Mouse (Mus musculus): Measurements from ENCODE around the gene Mapk11. TPM values are rescaled to one million over a fixed set of nuclear protein-coding genes. Genes with fewer than 3 reads are reported as not detected.

The Mapk11 gene
- 6.0 and 7.9 TPM in 2 replicates for polyA plus RNA-seq (2012; rRNA removed)

DNA sequence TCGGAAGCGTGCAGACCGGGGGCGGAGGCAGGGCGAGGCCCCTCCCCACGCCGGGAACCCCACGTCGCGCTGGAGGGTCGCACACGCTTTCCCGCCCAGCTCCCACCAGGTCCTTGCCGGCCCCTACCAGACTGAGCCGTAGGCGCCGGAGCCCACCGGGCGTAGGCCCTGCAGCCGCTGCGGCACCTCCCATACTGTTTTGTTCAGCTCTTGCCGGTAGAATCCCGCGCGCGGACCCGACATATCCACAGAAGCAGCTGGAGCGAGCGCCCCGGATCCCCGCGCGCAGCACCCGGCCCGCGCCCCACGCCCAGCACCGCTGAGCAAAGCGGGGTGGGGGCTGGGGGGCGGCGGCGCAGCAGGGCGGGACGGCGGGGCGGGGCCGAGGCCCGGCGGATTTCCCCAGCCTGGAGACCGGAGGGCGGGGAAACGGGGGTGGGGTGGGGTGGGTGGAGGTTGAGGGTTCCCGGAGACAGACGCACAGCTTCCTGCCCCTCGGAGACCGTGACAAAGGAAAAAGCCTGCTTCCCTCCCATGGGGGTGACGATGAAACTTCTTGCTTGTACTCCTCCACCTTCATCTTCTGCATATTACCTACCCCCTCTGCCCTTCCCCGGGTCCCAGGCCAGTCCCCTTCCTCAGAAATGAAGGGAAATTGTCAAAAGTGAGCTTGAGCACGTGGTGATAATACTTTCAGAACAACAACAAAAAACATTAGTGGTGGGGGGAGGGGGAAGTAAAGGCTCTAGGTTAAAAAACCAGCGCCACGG, at the start of gene Mapk11:
Gene Mapk11 (minus strand): TSS at position 358 of the 770 bp plus-strand sequence.
- Histone ChIP-seq H3K36me3 (ENCODE audit: control insufficient read depth, insufficient read depth, low read length) (no peaks in the 10 kb centered on the region), H3K4me3 (ENCODE audit: insufficient read depth, low read depth, low read length) (peak within 1 kb of the TSS; percentile 70), H3K27ac (ENCODE audit: insufficient read depth, low read depth, low read length) (peak within 1 kb of the TSS; percentile 31), H3K4me1 (ENCODE audit: control insufficient read depth, insufficient read depth, low read length) (peaks cover 10% of the 10 kb centered on the region; the same call in 1 of the 2 replicates), H3K27me3 (replicated peaks; ENCODE audit: control insufficient read depth, insufficient read depth, low read length) (no peaks in the 10 kb centered on the region)
- TF ChIP-seq POLR2A (IDR thresholded peaks at IDR 0.05; ENCODE audit: low read depth, low read length) (no peak), CTCF (conservative IDR thresholded peaks at IDR 0.05; ENCODE audit: insufficient read depth, insufficient read length, low read depth, low read length) (no peak)
- DNase-seq = peak; percentile 66
- WGBS = under 1% methylated on average over 52 of the region's 61 CpGs

DNA sequence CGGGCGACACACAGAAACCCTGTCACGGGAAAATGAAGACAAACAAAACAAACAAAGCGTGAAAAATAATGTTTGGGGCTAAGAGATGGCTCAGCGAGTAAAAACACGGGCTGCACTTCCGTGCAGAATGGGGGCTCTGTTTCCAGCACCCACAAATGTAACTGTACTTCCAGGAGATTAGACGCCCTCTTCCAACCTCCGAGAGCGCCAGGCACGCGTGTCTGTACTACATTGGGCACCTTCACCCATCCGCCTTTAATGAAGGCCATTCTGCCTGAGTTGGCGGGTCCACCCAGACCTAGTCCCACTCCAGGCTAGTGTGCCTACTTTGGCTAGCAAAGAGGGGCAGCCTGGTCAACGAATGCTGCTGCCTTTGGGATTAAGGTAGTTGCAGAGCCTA, 47.6 kb upstream of the Mapk11 start:
- WGBS = 55% methylated on average over 15 of the region's 15 CpGs
- Histone ChIP-seq H3K27ac (ENCODE audit: insufficient read depth, low read depth, low read length) (peak overlapping the region; percentile 74), H3K27me3 (replicated peaks; ENCODE audit: control insufficient read depth, insufficient read depth, low read length) (no peaks in the 10 kb centered on the region), H3K36me3 (ENCODE audit: control insufficient read depth, insufficient read depth, low read length) (no peaks in the 10 kb centered on the region), H3K4me1 (ENCODE audit: control insufficient read depth, insufficient read depth, low read length) (peaks cover 8% of the 10 kb centered on the region; the same call in 1 of the 2 replicates), H3K4me3 (ENCODE audit: insufficient read depth, low read depth, low read length) (peak overlapping the region; percentile 85; the same call in 1 of the 2 replicates)
- DNase-seq = no peak
- no peak for TF ChIP-seq CTCF (conservative IDR thresholded peaks at IDR 0.05; ENCODE audit: insufficient read depth, insufficient read length, low read depth, low read length)
- TF ChIP-seq POLR2A (IDR thresholded peaks at IDR 0.05; ENCODE audit: low read depth, low read length) = no peak

DNA sequence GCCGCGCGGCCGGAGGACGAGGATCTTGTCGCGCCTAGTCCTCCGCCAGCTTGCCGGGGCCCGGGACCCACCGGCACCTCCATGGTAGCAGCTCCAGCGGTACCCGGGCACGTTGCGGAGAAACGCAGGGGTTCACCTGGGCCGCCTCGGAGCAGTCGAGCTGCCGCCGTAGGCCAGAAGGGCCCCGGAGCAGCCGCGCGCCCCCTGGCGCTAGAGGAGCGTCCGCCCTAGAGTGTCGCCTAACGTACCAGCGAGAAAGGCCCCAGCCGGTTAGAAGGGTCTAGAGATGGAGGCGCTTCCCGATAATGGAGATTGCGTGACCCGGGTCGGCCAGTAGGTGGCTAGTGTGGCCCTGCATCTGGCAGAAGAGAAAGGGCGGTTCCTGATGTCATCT, 46.9 kb upstream of the Mapk11 start, which contains the start of gene Dennd6b:
Gene Dennd6b (minus strand): TSS at position 184 of the 394 bp plus-strand sequence.
- peak; percentile 98 for DNase-seq
- no peaks in the 10 kb centered on the region for H3K27me3 ChIP-seq (replicated peaks; ENCODE audit: control insufficient read depth, insufficient read depth, low read length)
- TF ChIP-seq CTCF (conservative IDR thresholded peaks at IDR 0.05; ENCODE audit: insufficient read depth, insufficient read length, low read depth, low read length) = peak; percentile 80
- no peak for TF ChIP-seq POLR2A (IDR thresholded peaks at IDR 0.05; ENCODE audit: low read depth, low read length)
- peaks cover 8% of the 10 kb centered on the region; the same call in 1 of the 2 replicates for H3K4me1 ChIP-seq (ENCODE audit: control insufficient read depth, insufficient read depth, low read length)
- H3K4me3 ChIP-seq (ENCODE audit: insufficient read depth, low read depth, low read length) = peak within 1 kb of the TSS; percentile 85
- H3K36me3 ChIP-seq (ENCODE audit: control insufficient read depth, insufficient read depth, low read length) = no peaks in the 10 kb centered on the region
- WGBS = under 1% methylated on average over 38 of the region's 38 CpGs
- H3K27ac ChIP-seq (ENCODE audit: insufficient read depth, low read depth, low read length) = peak within 1 kb of the TSS; percentile 97

DNA sequence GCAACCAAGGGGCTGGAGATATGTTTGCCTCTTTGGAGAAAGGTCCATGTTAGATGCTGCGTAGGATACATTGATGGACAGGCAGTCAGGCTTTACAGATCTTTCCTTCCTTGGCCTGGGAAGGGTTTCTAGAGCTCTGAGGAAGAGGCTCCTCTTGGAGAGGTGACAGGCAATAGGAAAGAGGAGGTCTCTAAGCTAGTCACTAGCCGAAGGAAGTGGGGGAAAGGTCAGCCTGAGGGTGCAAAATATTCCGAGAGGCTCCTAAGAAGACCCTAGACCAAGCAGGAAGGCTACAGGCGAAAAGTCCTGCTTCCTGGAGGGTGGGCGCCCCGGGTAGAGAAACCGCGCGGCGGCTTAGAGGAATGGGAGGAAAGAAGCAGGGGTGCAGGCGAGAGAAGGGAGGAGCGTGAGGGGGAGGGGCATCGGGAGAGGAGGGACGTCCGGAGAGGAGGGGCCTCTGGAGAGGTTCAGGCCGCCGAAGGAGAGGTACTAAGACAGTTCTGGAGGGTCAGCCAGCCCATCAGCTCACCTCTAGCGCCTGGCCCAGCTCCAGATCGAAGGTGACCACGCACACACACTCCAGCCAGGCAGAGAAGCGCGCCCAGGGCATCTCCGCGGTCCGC, 46.4 kb upstream of the Mapk11 start:
- Histone ChIP-seq H3K36me3 (ENCODE audit: control insufficient read depth, insufficient read depth, low read length) (no peaks in the 10 kb centered on the region), H3K27me3 (replicated peaks; ENCODE audit: control insufficient read depth, insufficient read depth, low read length) (no peaks in the 10 kb centered on the region), H3K4me3 (ENCODE audit: insufficient read depth, low read depth, low read length) (peak overlapping the region; percentile 85), H3K27ac (ENCODE audit: insufficient read depth, low read depth, low read length) (peak overlapping the region; percentile 97), H3K4me1 (ENCODE audit: control insufficient read depth, insufficient read depth, low read length) (peaks cover 8% of the 10 kb centered on the region; the same call in 1 of the 2 replicates)
- TF ChIP-seq CTCF (conservative IDR thresholded peaks at IDR 0.05; ENCODE audit: insufficient read depth, insufficient read length, low read depth, low read length) (no peak), POLR2A (IDR thresholded peaks at IDR 0.05; ENCODE audit: low read depth, low read length) (peak; percentile 89)
- peak; percentile 95 for DNase-seq
- WGBS = 1% methylated on average over 25 of the region's 25 CpGs

DNA sequence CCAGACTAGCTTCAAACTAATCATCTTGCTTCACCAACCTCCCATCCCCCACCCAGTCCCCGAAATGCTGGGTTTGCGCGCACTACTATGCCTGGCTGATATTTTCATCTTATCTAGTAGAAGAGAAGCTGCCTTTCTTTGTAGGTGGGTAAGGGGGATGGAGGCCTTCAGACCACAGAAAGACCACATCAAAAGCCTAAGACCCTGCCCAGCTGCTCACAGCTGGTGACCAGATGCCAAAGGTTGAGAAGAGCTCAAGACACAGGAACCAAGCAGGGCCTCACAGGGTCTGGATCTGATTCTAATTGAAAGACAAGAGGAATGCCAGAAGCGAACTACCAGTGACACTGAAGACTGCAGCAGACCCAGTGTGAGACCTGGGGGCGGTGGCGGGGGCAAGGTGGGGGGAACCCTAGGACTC, 45.8 kb upstream of the Mapk11 start:
- no peak for DNase-seq
- peaks cover 8% of the 10 kb centered on the region; the same call in 1 of the 2 replicates for H3K4me1 ChIP-seq (ENCODE audit: control insufficient read depth, insufficient read depth, low read length)
- H3K36me3 ChIP-seq (ENCODE audit: control insufficient read depth, insufficient read depth, low read length) = no peaks in the 10 kb centered on the region
- 58% methylated on average over 6 of the region's 6 CpGs for WGBS
- H3K4me3 ChIP-seq (ENCODE audit: insufficient read depth, low read depth, low read length) = no peak overlapping the region
- H3K27me3 ChIP-seq (replicated peaks; ENCODE audit: control insufficient read depth, insufficient read depth, low read length) = no peaks in the 10 kb centered on the region
- no peak for TF ChIP-seq CTCF (conservative IDR thresholded peaks at IDR 0.05; ENCODE audit: insufficient read depth, insufficient read length, low read depth, low read length)
- no peak for TF ChIP-seq POLR2A (IDR thresholded peaks at IDR 0.05; ENCODE audit: low read depth, low read length)
- H3K27ac ChIP-seq (ENCODE audit: insufficient read depth, low read depth, low read length) = no peak overlapping the region

DNA sequence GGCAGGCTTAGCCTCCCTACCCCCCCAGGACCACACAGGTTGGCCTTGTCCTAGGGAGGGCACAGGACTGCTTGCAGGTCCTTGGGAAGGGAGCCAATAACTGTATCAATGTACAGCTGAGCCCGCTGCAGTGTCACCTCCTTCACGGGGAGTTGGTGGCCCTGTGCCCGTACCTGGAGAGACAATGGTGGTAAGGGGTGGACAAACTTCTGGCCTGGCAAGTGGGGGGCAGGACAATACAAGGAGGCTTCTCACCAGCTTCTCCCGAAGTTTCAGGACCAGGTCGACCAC, 35.5 kb upstream of the Mapk11 start:
- no peak overlapping the region for H3K4me3 ChIP-seq (ENCODE audit: insufficient read depth, low read depth, low read length)
- no peak overlapping the region for H3K27ac ChIP-seq (ENCODE audit: insufficient read depth, low read depth, low read length)
- no peaks in the 10 kb centered on the region for H3K27me3 ChIP-seq (replicated peaks; ENCODE audit: control insufficient read depth, insufficient read depth, low read length)
- H3K4me1 ChIP-seq (ENCODE audit: control insufficient read depth, insufficient read depth, low read length) = no peaks in the 10 kb centered on the region
- no peaks in the 10 kb centered on the region for H3K36me3 ChIP-seq (ENCODE audit: control insufficient read depth, insufficient read depth, low read length)
- 90% methylated on average over 5 of the region's 5 CpGs for WGBS
- TF ChIP-seq POLR2A (IDR thresholded peaks at IDR 0.05; ENCODE audit: low read depth, low read length) (no peak), CTCF (conservative IDR thresholded peaks at IDR 0.05; ENCODE audit: insufficient read depth, insufficient read length, low read depth, low read length) (no peak)
- no peak for DNase-seq

Data from kidney, adult 2 months (tissue).